Mouse (Mus musculus) Muller cell, postnatal 12 days (primary cell): ENCODE results near the gene Tspan33.
"Not testable (repeated sequence)": the region's sequence is repeated elsewhere in the genome, so short reads cannot be mapped to it uniquely, and the experiment has no call there.

Experiments used
- DNase-seq: peaks from one replicate; pipeline ENCODE4 v3.0.0-alpha.2; 2015; ENCODE audit errors: inconsistent ontology term

The Tspan33 gene

GRCm38 (mm10) chr6:29753336-29753735 is 59.3 kb downstream of the Tspan33 start:
- DNase-seq: no peak

- DNase-seq: no peak
These were observed 62.0 kb downstream of the Tspan33 start for GRCm38 (mm10) chr6:29756001-29756400.

GRCm38 (mm10) chr6:29756476-29756875 is 62.5 kb downstream of the Tspan33 start:
- no peak for DNase-seq

DNA sequence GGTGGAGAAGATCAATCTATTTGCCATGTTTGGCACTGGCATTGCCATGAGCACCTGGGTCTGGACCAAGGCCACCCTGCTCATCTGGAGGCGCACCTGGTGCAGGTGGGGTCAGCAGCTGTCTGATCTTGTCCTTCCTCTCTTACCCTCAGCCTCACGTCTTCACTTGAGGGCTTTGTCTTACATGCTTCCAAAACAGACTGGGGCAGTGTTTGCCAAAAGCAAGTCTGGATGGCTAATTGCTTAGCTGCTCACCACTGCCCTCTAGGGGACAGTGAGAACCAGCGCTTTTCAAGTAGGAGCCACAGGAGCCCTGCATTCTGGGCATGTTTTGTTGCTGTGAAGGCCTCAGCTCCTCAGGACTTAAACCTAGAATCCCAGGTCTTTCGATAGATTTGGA is 64.4 kb downstream of the Tspan33 start:
- peak; percentile 65 for DNase-seq

- no peak for DNase-seq
These were observed 65.1 kb downstream of the Tspan33 start for GRCm38 (mm10) chr6:29759012-29759679.

- DNase-seq: not testable (repeated sequence)
These were observed 66.4 kb downstream of the Tspan33 start for GRCm38 (mm10) chr6:29760397-29760796.

DNA sequence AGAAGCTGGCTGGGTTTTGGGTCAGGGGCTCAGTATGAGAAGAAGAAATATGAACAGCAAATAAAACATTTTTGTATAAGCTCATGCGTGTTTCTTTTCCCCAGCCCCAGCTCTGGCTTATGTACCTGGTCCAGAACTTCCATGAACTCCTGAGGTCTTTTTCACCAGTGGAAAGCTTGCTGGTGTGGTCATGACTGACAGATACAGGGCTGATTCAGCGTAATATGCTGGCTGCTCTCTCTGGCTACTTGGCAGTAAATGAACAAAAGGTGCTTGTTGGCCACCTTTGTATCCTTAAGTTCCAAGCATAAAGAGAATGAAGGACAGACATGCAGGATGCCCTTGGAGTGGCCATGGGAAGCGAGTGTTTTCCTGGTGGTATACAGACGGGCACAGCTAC is 67.3 kb downstream of the Tspan33 start:
- no peak for DNase-seq

- DNase-seq: no peak
These were observed 68.5 kb downstream of the Tspan33 start for GRCm38 (mm10) chr6:29762524-29762923.

DNA sequence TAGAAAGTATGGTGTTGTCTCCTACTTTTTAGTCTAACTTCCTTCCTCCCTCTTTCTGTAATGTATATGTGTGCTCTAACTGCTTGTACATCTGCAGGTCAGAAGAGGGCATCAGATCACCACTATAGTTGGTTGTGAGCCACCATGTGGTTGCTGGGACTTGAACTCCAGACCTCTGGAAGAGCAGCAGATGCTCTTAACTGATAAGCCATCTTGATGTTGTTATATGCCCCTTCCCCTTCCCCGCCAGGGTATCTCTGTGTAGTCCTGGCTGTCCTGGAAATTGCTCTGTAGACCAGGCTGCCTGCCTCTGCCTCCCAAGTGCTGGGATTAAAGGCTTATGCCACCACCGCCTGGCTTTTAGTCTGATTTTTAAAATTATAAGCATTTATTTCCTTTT is 72.9 kb downstream of the Tspan33 start:
- no peak for DNase-seq
